Mouse (Mus musculus): Measurements from ENCODE around the gene Smg9.

Gene Smg9

GRCm38 (mm10) chr7:24399256-24400081, at the start of gene Smg9:
Gene Smg9, plus strand, starts transcription at chr7:24399619.
- DNase-seq (ENCODE audit: low read depth): peak; percentile 97

- DNase-seq (ENCODE audit: low read depth): no peak
These were observed 43.8 kb upstream of the Smg9 start for GRCm38 (mm10) chr7:24355646-24356045.

GRCm38 (mm10) chr7:24356081-24356480, 43.3 kb upstream of the Smg9 start:
- DNase-seq (ENCODE audit: low read depth): no peak

- DNase-seq (ENCODE audit: low read depth): no peak
These were observed 41.5 kb upstream of the Smg9 start for GRCm38 (mm10) chr7:24357899-24358298.

GRCm38 (mm10) chr7:24359269-24359668, 40.1 kb upstream of the Smg9 start:
- DNase-seq (ENCODE audit: low read depth): no peak

- DNase-seq (ENCODE audit: low read depth): no peak
These were observed 38.4 kb upstream of the Smg9 start for GRCm38 (mm10) chr7:24361001-24361400.

GRCm38 (mm10) chr7:24363228-24363627, 36.2 kb upstream of the Smg9 start:
- no peak for DNase-seq (ENCODE audit: low read depth)

GRCm38 (mm10) chr7:24364827-24365226, 34.6 kb upstream of the Smg9 start:
- peak; percentile 95 for DNase-seq (ENCODE audit: low read depth)

GRCm38 (mm10) chr7:24365258-24366014, 34.0 kb upstream of the Smg9 start:
- DNase-seq (ENCODE audit: low read depth): no peak

GRCm38 (mm10) chr7:24366716-24367632, 32.4 kb upstream of the Smg9 start:
- DNase-seq (ENCODE audit: low read depth): no peak

- no peak for DNase-seq (ENCODE audit: low read depth)
These were observed 31.2 kb upstream of the Smg9 start for GRCm38 (mm10) chr7:24368226-24368625.

GRCm38 (mm10) chr7:24368946-24369345, 30.5 kb upstream of the Smg9 start:
- no peak for DNase-seq (ENCODE audit: low read depth)

- DNase-seq (ENCODE audit: low read depth): no peak
These were observed 29.5 kb upstream of the Smg9 start, which contains the start of gene Kcnn4 for GRCm38 (mm10) chr7:24369731-24370541. Gene Kcnn4, plus strand, starts transcription at chr7:24370263.

GRCm38 (mm10) chr7:24371012-24371808, 28.2 kb upstream of the Smg9 start:
- DNase-seq (ENCODE audit: low read depth): peak; percentile 74

- no peak for DNase-seq (ENCODE audit: low read depth)
These were observed 27.6 kb upstream of the Smg9 start for GRCm38 (mm10) chr7:24371809-24372145.

- DNase-seq (ENCODE audit: low read depth): no peak
These were observed 27.1 kb upstream of the Smg9 start for GRCm38 (mm10) chr7:24372300-24372699.

GRCm38 (mm10) chr7:24372786-24373185, 26.6 kb upstream of the Smg9 start:
- no peak for DNase-seq (ENCODE audit: low read depth)

GRCm38 (mm10) chr7:24373538-24374379, 25.7 kb upstream of the Smg9 start:
- DNase-seq (ENCODE audit: low read depth): no peak

GRCm38 (mm10) chr7:24376456-24376855, 23.0 kb upstream of the Smg9 start:
- DNase-seq (ENCODE audit: low read depth): no peak

All from c-Kit-positive CD71-positive TER-119-negative erythroid progenitor cells, embryonic 14.5 days (primary cell).